Mouse (Mus musculus) midbrain, embryonic 12.5 days (tissue): ENCODE measurements around the gene F8a. TPM values are rescaled to one million over a fixed set of nuclear protein-coding genes. Genes with fewer than 3 reads are reported as not detected.

Experiments used
- polyA plus RNA-seq: library from polyadenylated mRNA; unstranded; fragments of >200 nt; fragmentation: Nextera tagmentation; extraction: Ambion mirVana; gene quantifications from 2 replicates; pipeline ENCODE4 v1.2.1, GENCODE M21; 2016

The F8a gene
- polyA plus RNA-seq, 1 experiment from 2014 or later = 23.1 TPM

Other genes starting within 250 kb of the F8a start
- gene Zfp185, start 241.0 kb upstream of the F8a start, polyA plus RNA-seq = 3.1 and 3.3 TPM in 2 replicates
- gene Pnma5, start 191.2 kb upstream of the F8a start, polyA plus RNA-seq = 0.14 TPM in 1 of 2 replicates, not detected in the other
- gene Pnma3, start 163.5 kb upstream of the F8a start, polyA plus RNA-seq = 1.1 TPM in 2 replicates
- 0.55 and 0.58 TPM in 2 replicates for gene Xlr4a, start 145.8 kb upstream of the F8a start, polyA plus RNA-seq
- 3.5 and 4.0 TPM in 2 replicates for gene Xlr3a, start 131.2 kb upstream of the F8a start, polyA plus RNA-seq
- gene Gm14685, start 111.2 kb upstream of the F8a start, polyA plus RNA-seq = 0.29 and 0.73 TPM in 2 replicates
- gene Xlr5b, start 79.5 kb upstream of the F8a start, polyA plus RNA-seq = not detected in 2 replicates
- 0.34 and 0.40 TPM in 2 replicates for gene DXBay18, start 78.8 kb upstream of the F8a start, polyA plus RNA-seq
- gene Spin2d, start 51.3 kb upstream of the F8a start, polyA plus RNA-seq = not detected in 2 replicates
- 14.1 and 16.1 TPM in 2 replicates for gene Xlr3b, start 36.1 kb upstream of the F8a start, polyA plus RNA-seq
- 0.43 and 0.70 TPM in 2 replicates for gene Xlr4b, start 14.0 kb upstream of the F8a start, polyA plus RNA-seq
- not detected in 2 replicates for gene Xlr4c, start 14.8 kb downstream of the F8a start, polyA plus RNA-seq
- gene Xlr3c, start 37.1 kb downstream of the F8a start, polyA plus RNA-seq = 0.37 TPM in 1 of 2 replicates, not detected in the other
- gene Xlr5a, start 64.7 kb downstream of the F8a start, polyA plus RNA-seq = 0.14 and 0.16 TPM in 2 replicates
- gene Xlr5c, start 64.7 kb downstream of the F8a start, polyA plus RNA-seq = not detected in 2 replicates
- not detected in 2 replicates for gene Gm45015, start 108.5 kb downstream of the F8a start, polyA plus RNA-seq
- gene Zfp275, start 114.3 kb downstream of the F8a start, polyA plus RNA-seq = 18.6 and 19.1 TPM in 2 replicates
- gene Gm18336, start 170.4 kb downstream of the F8a start, polyA plus RNA-seq = not detected in 2 replicates
- 0.18 and 0.22 TPM in 2 replicates for gene Zfp92, start 182.8 kb downstream of the F8a start, polyA plus RNA-seq
- not detected in 2 replicates for gene Trex2, start 207.1 kb downstream of the F8a start, polyA plus RNA-seq
- gene Haus7, start 230.8 kb downstream of the F8a start, polyA plus RNA-seq = 62.7 and 69.6 TPM in 2 replicates